Mouse (Mus musculus) kidney, adult 2 months (tissue): ENCODE measurements around the gene Olfr549.

ENCODE experiments used
- CTCF ChIP-seq: fragments of 200-500 bp; conservative IDR thresholded peaks from 2 replicates; pipeline ENCODE4 v1.5.1; 2011; ENCODE audit warnings: low read depth, mild to moderate bottlenecking, control low read depth, low read length, moderate library complexity, mixed read lengths; ENCODE audit not compliant: insufficient read depth, insufficient read length
- POLR2A ChIP-seq: fragments of 200-500 bp; IDR thresholded peaks from one replicate; pipeline ENCODE4 v1.6.1; 2011; ENCODE audit warnings: low read depth, low read length, control low read depth

DNA sequence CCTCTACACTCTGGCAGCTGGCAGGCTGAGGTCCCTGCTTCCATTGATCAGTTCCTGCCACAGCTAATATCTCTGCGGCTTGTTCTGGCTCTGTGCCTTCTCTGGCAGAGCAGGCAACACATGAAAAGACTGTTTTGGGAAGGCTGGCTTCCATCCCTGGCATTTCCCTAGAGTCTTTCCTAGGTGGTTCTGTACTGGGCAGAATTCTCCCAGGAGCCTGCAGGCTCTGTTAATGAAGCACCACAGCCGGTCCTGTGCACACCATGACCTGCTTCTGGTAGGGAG, 32.7 kb upstream of the Olfr549 start:
- TF ChIP-seq POLR2A = no peak
- no peak for TF ChIP-seq CTCF
